Mouse (Mus musculus) liver, embryonic 14.5 days (tissue): ENCODE results near the gene Dnah17. TPM values are rescaled to one million over a fixed set of nuclear protein-coding genes. Genes with fewer than 3 reads are reported as not detected.

Experiments
- ATAC-seq: fragments of 200-750 bp; cut with Nextera tagmentation; 2 replicates; pipeline ENCODE4 v1.8.0; 2017; ENCODE audit warnings: moderate number of reproducible peaks, mild to moderate bottlenecking, moderate library complexity; ENCODE audit not compliant: insufficient read depth
- DNase-seq, 3 experiments: peaks; one replicate each; pipeline ENCODE4 v3.0.0-alpha.2; 2012 to 2013; ENCODE audit warnings: low read depth in 3 of 3, low spot score in 3 of 3
- H3K27ac ChIP-seq: fragments of 300-500 bp; sonication (generic); 2 replicates; pipeline ENCODE4 v1.5.1; 2014; ENCODE audit warnings: moderate library complexity, mild to moderate bottlenecking, control low read depth, inconsistent platforms
- H3K27me3 ChIP-seq: fragments of 300-500 bp; sonication (generic); 2 replicates; pipeline ENCODE4 v1.6.1; 2014; ENCODE audit warnings: mild to moderate bottlenecking, low read length, moderate library complexity; ENCODE audit not compliant: control insufficient read depth, insufficient read depth
- H3K36me3 ChIP-seq: fragments of 300-500 bp; sonication (generic); replicated peaks from 2 replicates; pipeline ENCODE4 v1.6.1; 2014; ENCODE audit warnings: low read depth; ENCODE audit not compliant: control insufficient read depth, insufficient read depth
- H3K4me1 ChIP-seq, 2 experiments: fragments of 200-500 bp in 1 of 2; fragments of 300-500 bp in 1 of 2; sonication (generic) in 1 of 2; replicated peaks; 2 replicates each; pipeline ENCODE4 v1.6.1; 2012 to 2014; ENCODE audit warnings: antibody characterized with exemption in 1 of 2, inconsistent platforms in 1 of 2, low read length in 1 of 2; ENCODE audit not compliant: control insufficient read depth in 2 of 2, insufficient read depth in 2 of 2
- H3K4me2 ChIP-seq: fragments of 300-500 bp; sonication (generic); 2 replicates; pipeline ENCODE4 v1.6.1; 2014; ENCODE audit warnings: low read depth, mild to moderate bottlenecking, control low read depth, moderate library complexity
- H3K4me3 ChIP-seq, 2 experiments: fragments of 200-500 bp in 1 of 2; fragments of 300-500 bp in 1 of 2; sonication (generic) in 1 of 2; 2 replicates each; pipeline ENCODE4 v1.5.1; 2012 to 2014; ENCODE audit warnings: low read depth in 2 of 2, low read length in 2 of 2, mild to moderate bottlenecking in 2 of 2, control low read depth in 1 of 2, inconsistent platforms in 1 of 2, moderate library complexity in 1 of 2; ENCODE audit not compliant: insufficient read depth in 1 of 2
- H3K9ac ChIP-seq: fragments of 300-500 bp; sonication (generic); replicated peaks from 2 replicates; pipeline ENCODE4 v1.6.1; 2014; ENCODE audit warnings: mild to moderate bottlenecking, control low read depth, moderate library complexity
- H3K9me3 ChIP-seq: fragments of 300-500 bp; sonication (generic); 2 replicates; pipeline ENCODE4 v1.6.1; 2016; ENCODE audit warnings: low read length, mixed read lengths; ENCODE audit not compliant: control insufficient read depth
- CTCF ChIP-seq: IDR thresholded peaks from 2 replicates; pipeline ENCODE4 v1.5.1; 2016; ENCODE audit warnings: antibody characterized with exemption, low read depth, control low read depth
- EP300 ChIP-seq: IDR thresholded peaks from 2 replicates; pipeline ENCODE4 v1.6.1; 2016; ENCODE audit warnings: antibody characterized with exemption, low read depth
- WGBS: fragments of 180-500 bp; shearing (Covaris S2); extraction: QIAGEN DNeasy Blood & Tissue Kit; methylation state at CpG from one replicate; pipeline ENCODE4 v1.1.7; 2014; ENCODE audit not compliant: insufficient replicate concordance; 5-methylcytosine and 5-hydroxymethylcytosine counted together
- polyA plus RNA-seq, 2 experiments: library from polyadenylated mRNA; depleted of rRNA in 1 of 2; stranded (reverse) in 1 of 2; unstranded in 1 of 2; fragments of >200 nt; fragmentation: Nextera tagmentation in 1 of 2; extraction: Ambion mirVana in 1 of 2; gene quantifications; 2 replicates each; pipeline versions ENCODE4 v1.2.1 to v1.2.3; 2012 to 2014

The Dnah17 gene
- polyA plus RNA-seq, 2 experiments, result 0.04 to 0.10 TPM

DNA sequence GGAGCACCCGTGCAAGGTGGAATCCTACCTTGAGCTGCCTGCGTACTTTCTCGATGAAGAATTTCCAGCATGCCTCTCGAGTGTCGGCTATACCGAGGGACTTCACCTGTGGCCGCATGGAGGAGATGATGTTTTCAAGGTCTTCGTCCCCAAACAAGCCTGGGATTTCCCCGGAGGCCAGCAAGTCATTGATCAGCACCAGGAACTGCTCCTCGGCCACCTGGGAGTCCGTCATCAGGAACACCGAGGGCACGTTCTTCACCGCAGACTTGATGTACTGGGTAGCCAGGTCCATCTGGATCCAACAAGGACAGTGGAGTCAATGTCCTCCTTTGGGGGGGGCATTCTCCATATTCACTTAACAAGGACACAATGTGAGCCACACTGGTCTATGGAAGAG, 70.4 kb downstream of the Dnah17 start:
- no peak for TF ChIP-seq CTCF
- no peak for TF ChIP-seq EP300
- H3K4me1 ChIP-seq, result no peaks in the 10 kb centered on the region
- H3K27ac ChIP-seq, result no peak overlapping the region
- no peaks in the 10 kb centered on the region for H3K9me3 ChIP-seq
- no peaks in the 10 kb centered on the region for H3K36me3 ChIP-seq
- DNase-seq, result no peak
- no peak for ATAC-seq
- no peak overlapping the region for H3K4me2 ChIP-seq
- H3K4me3 ChIP-seq, result no peak overlapping the region
- H3K27me3 ChIP-seq, result no peaks in the 10 kb centered on the region
- 62% methylated on average over 14 of the region's 14 CpGs for WGBS
- H3K9ac ChIP-seq, result no peak overlapping the region

DNA sequence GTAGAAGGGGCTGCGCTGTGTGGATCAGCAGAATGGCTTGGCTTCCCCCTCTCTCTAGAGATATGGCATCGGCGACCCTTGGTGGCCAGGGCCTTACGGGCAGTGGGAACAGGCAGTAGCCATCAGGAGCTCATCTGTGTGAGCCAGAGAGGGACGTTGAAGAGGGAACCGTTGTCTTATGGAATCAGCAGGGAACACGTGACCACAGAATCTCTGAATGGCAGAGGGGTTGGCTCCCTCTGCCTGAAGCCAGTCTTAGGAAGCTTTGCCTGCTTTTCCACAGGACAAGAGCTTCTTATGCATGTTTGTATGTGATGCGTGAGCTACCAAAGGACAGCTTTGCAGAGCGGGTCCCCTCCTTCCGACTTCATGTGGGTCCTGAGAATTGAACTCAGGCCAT, 71.6 kb downstream of the Dnah17 start:
- ATAC-seq (no peak), DNase-seq (no peak)
- no peak overlapping the region for H3K4me3 ChIP-seq
- no peak overlapping the region for H3K9ac ChIP-seq
- no peak overlapping the region for H3K4me2 ChIP-seq
- no peaks in the 10 kb centered on the region for H3K27me3 ChIP-seq
- H3K9me3 ChIP-seq, result no peaks in the 10 kb centered on the region
- 51% methylated on average over 10 of the region's 10 CpGs for WGBS
- H3K4me1 ChIP-seq, result no peaks in the 10 kb centered on the region
- TF ChIP-seq CTCF, result no peak
- no peaks in the 10 kb centered on the region for H3K36me3 ChIP-seq
- H3K27ac ChIP-seq, result no peak overlapping the region

DNA sequence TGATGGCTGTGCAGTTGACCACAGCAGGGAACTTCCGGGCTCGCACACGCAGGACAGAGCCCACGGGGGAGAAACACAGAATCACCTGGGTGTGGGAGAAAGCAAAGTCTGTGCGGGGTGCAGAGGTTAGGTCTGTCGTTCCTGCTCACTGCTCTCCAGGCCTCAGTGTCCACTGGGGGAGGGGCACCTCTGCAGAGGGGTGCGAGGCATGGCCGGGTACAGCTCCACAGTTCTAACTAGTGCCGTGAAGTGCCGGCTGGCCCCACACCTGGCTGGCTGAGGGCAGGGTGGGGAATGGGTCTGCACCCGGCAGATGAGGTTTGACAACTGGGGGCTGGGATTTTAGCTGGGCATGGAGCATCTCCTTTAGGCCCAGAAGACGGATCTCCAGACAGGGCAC, 72.1 kb downstream of the Dnah17 start:
- TF ChIP-seq CTCF, result no peak
- TF ChIP-seq EP300, result no peak
- WGBS, result 56% methylated on average over 12 of the region's 12 CpGs
- no peaks in the 10 kb centered on the region for H3K27me3 ChIP-seq

DNA sequence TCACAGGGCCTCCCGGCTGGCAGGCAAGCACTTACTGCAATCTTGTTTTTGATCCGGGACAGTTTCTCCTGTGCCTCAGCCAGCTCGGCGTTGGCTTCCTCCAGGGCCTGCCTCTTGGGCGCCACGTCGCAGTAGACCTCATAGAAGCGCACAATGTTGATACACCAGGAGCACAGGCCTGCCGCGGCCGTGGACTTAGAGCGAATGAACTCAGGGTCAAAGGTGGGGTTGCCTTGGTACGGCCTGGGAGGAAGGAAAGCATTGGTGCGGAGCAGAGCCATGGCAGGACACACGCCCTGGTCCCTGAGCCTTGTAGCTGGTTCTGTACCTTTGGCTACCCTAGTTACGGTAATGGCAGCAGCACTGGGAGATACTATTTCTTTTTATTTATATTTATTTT, 80.3 kb downstream of the Dnah17 start:
- Histone ChIP-seq H3K4me1 (no peaks in the 10 kb centered on the region), H3K36me3 (no peaks in the 10 kb centered on the region), H3K9me3 (no peaks in the 10 kb centered on the region), H3K27me3 (no peaks in the 10 kb centered on the region), H3K27ac (no peak overlapping the region), H3K4me2 (no peak overlapping the region), H3K9ac (no peak overlapping the region), H3K4me3 (no peak overlapping the region)
- TF ChIP-seq CTCF (no peak), EP300 (no peak)
- ATAC-seq (no peak), DNase-seq (no peak)
- WGBS, result 70% methylated on average over 16 of the region's 16 CpGs

More for the DNA sequence above, 72.1 kb downstream of the Dnah17 start:
- Histone ChIP-seq H3K4me3 (no peak overlapping the region), H3K4me2 (no peak overlapping the region), H3K27ac (no peak overlapping the region), H3K9ac (no peak overlapping the region), H3K4me1 (no peaks in the 10 kb centered on the region), H3K9me3 (no peaks in the 10 kb centered on the region), H3K36me3 (no peaks in the 10 kb centered on the region)
- ATAC-seq, result no peak
- no peak for DNase-seq

DNA sequence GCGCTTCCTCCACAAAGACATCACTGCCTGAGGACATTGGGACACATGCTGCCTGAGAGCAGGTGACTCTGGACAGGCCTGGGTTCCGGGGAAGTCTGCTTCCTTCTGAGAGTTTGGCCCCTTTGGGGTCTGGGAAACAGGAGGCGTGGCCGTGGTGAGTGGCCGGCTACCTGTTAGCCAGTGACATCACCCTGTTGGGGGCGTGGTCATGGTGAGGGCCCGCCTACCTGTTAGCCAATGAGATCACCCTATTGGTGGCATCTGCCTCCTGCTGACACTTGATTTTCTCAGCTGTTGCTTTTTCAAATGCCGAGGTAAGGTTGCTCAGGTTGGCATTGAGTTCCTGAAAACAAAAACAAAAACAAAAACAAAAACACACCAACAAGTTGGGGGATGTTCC, 80.8 kb downstream of the Dnah17 start:
- 36% methylated on average over 8 of the region's 8 CpGs for WGBS
- no peak for TF ChIP-seq EP300
- no peak for TF ChIP-seq CTCF
- Histone ChIP-seq H3K36me3 (no peaks in the 10 kb centered on the region), H3K27ac (no peak overlapping the region), H3K9me3 (no peaks in the 10 kb centered on the region), H3K4me3 (no peak overlapping the region), H3K4me1 (no peaks in the 10 kb centered on the region), H3K9ac (no peak overlapping the region), H3K4me2 (no peak overlapping the region), H3K27me3 (no peaks in the 10 kb centered on the region)
- ATAC-seq (no peak), DNase-seq (no peak)

DNA sequence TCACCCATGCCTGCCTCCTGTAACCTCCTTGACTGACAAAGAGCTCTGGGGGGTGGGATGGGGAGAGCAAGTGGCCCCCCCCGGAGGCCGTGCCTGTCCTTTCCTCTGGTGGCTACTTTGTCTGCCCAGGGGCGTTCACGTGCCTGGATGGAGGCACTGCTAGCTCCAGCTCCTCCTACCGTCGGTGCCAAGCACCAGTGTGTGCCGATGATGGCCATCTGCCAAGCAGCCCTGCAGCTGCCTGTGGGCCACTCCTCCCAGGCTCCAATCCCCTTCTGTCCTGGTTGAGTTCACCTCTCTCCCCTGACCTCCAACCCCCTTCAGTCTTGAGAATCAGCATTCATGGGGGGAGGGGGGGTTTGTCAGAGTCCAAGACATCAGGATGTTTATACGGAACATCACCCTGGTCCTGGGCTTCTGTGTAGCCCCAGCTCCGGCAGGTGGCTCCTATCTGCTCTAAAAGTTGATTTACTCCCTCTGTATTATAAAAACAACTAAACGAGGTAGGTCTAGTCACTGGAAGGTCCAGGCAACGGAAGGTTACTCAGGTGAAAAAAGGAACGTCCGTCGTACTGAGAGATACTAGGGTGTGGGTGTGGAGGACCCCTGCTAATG, 87.0 kb downstream of the Dnah17 start:
- ATAC-seq (no peak), DNase-seq (no peak)
- H3K27ac ChIP-seq, result no peak overlapping the region
- 55% methylated on average over 14 of the region's 14 CpGs for WGBS
- no peaks in the 10 kb centered on the region for H3K36me3 ChIP-seq
- H3K4me1 ChIP-seq, result no peaks in the 10 kb centered on the region
- no peak overlapping the region for H3K9ac ChIP-seq
- no peak overlapping the region for H3K4me2 ChIP-seq
- no peaks in the 10 kb centered on the region for H3K27me3 ChIP-seq
- no peaks in the 10 kb centered on the region for H3K9me3 ChIP-seq
- no peak overlapping the region for H3K4me3 ChIP-seq
- TF ChIP-seq CTCF (no peak), EP300 (no peak)
